Mouse (Mus musculus): ENCODE measurements around the gene Egfem1. TPM values are rescaled to one million over a fixed set of nuclear protein-coding genes. Genes with fewer than 3 reads are reported as not detected.
A peak's percentile ranks its signal among the peaks of the same experiment; 100 is the strongest.

Gene Egfem1
- polyA plus RNA-seq, 1 experiment from 2014 or later = 1.3 TPM

DNA sequence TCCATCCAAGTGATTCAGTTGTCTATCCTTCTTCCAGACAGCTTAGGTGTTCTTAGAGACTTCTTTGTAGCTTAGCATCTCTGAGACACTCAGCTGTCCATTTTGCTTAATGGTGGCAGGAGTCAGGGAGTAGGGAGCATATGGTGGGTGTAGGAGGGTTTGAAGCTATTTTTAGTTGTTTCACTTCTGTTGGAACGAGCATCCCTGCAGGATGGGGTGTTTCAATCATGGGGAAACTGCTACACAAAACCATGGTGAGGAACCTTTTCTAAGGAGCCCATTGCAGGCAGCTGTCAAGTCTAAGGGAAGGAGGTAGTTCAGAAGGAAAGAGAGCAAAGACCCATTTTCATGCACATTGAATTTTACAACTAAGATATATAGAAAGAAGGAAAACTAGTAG lies 458.1 kb downstream of the Egfem1 start:
- H3K4me3 ChIP-seq (ENCODE audit: low read depth, low read length) = no peak overlapping the region
- ATAC-seq (ENCODE audit: low read depth) (no peak), DNase-seq (ENCODE audit: low spot score) (no peak)
- 41% methylated on average over 1 of the region's 1 CpGs for WGBS
- H3K9me3 ChIP-seq (ENCODE audit: control insufficient read depth, low read length) = no peaks in the 10 kb centered on the region
- no peak overlapping the region for H3K4me2 ChIP-seq (ENCODE audit: low read depth, low read length)
- H3K4me1 ChIP-seq (ENCODE audit: control insufficient read depth, insufficient read depth, low read length) = no peaks in the 10 kb centered on the region
- H3K27me3 ChIP-seq (replicated peaks; ENCODE audit: control insufficient read depth, insufficient read depth, low read length) = no peaks in the 10 kb centered on the region
- no peaks in the 10 kb centered on the region for H3K36me3 ChIP-seq (ENCODE audit: control insufficient read depth, insufficient read depth, low read length)
- no peak overlapping the region for H3K27ac ChIP-seq (replicated peaks; ENCODE audit: low read depth, low read length)
- no peak overlapping the region for H3K9ac ChIP-seq (ENCODE audit: low read depth, low read length)

DNA sequence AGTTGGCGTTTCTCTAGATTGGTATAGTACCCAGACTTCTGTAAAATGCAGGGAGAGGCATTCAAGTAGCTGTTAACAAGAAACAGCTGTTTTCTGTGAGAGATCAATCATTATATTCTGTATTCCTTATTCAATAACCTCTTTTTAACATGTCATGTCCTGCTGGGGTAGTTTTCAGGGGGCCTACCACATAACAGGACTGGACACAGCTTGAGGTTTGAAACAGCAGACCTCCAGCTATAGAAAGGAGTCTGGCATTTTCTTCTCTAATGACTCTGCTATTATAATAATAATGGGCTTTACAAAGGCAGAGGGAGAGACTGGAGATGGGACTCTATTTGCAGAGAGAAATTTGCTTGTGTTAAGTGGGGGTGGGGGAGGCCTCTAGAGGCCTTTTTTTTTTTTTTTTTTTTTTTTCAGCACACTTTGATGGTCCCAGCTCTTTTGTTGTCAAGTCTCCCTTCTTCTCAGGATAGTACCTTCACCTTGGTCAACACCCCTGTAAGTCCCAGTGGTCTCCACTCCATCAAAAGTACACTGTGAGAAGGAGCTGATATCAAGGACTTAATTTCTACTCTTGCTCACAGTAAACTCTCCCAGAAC lies 459.8 kb downstream of the Egfem1 start:
- ATAC-seq (ENCODE audit: low read depth) (peak; percentile 67; the same call in 1 of the 2 replicates), DNase-seq (ENCODE audit: low spot score) (peak; percentile 38)
- no peaks in the 10 kb centered on the region for H3K36me3 ChIP-seq (ENCODE audit: control insufficient read depth, insufficient read depth, low read length)
- no peak overlapping the region for H3K4me3 ChIP-seq (ENCODE audit: low read depth, low read length)
- H3K4me2 ChIP-seq (ENCODE audit: low read depth, low read length) = no peak overlapping the region
- H3K27ac ChIP-seq (replicated peaks; ENCODE audit: low read depth, low read length) = no peak overlapping the region
- no peaks in the 10 kb centered on the region for H3K9me3 ChIP-seq (ENCODE audit: control insufficient read depth, low read length)
- 34% methylated on average over 1 of the region's 1 CpGs for WGBS
- no peaks in the 10 kb centered on the region for H3K4me1 ChIP-seq (ENCODE audit: control insufficient read depth, insufficient read depth, low read length)
- H3K9ac ChIP-seq (ENCODE audit: low read depth, low read length) = no peak overlapping the region
- no peaks in the 10 kb centered on the region for H3K27me3 ChIP-seq (replicated peaks; ENCODE audit: control insufficient read depth, insufficient read depth, low read length)

DNA sequence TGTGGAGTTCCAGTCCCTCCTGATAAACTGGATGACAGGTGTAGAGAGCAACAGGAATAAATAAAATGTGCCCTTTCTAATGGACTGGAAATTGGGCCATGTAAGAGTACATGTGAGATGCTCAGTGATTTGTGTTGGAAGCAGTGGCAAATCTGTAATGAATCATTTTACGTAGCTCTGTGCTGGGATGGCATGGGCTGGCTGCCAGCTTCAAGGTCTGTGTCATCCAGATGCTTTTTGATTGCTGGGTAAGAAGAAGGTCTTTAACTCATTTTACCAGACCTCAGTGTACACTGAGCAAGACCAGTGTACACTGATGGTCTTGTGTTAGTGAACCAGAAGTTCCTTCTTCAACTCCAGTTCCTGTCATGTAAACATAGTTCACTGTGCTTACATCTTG lies 462.2 kb downstream of the Egfem1 start:
- no peaks in the 10 kb centered on the region for H3K4me1 ChIP-seq (ENCODE audit: control insufficient read depth, insufficient read depth, low read length)
- H3K27me3 ChIP-seq (replicated peaks; ENCODE audit: control insufficient read depth, insufficient read depth, low read length) = no peaks in the 10 kb centered on the region
- 62% methylated on average over 1 of the region's 1 CpGs for WGBS
- H3K4me2 ChIP-seq (ENCODE audit: low read depth, low read length) = no peak overlapping the region
- no peak for ATAC-seq (ENCODE audit: low read depth)
- no peak overlapping the region for H3K27ac ChIP-seq (replicated peaks; ENCODE audit: low read depth, low read length)
- H3K9me3 ChIP-seq (ENCODE audit: control insufficient read depth, low read length) = no peaks in the 10 kb centered on the region
- no peak overlapping the region for H3K4me3 ChIP-seq (ENCODE audit: low read depth, low read length)
- H3K36me3 ChIP-seq (ENCODE audit: control insufficient read depth, insufficient read depth, low read length) = no peaks in the 10 kb centered on the region
- no peak overlapping the region for H3K9ac ChIP-seq (ENCODE audit: low read depth, low read length)
- no peak for DNase-seq (ENCODE audit: low spot score)

DNA sequence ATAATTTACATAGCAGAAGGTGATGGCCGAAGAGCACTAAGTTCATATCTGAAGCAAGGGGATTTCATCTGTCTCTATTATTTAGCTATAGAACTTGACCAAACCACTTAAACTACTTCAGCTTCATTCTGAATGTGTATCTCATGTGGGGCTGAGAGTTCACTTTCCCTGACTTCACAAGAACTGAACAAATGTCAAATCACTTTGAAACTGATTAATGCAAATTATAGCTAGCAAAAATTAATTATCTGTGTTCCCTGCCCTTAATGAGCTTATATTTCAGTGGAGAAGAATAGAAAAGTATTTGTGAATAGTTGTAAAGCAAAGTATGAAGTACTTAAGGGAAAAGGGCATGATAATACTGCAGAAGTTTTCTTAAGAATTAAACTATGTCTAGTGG lies 481.3 kb downstream of the Egfem1 start:
- Histone ChIP-seq H3K9me3 (ENCODE audit: control insufficient read depth, low read length) (no peaks in the 10 kb centered on the region), H3K27me3 (replicated peaks; ENCODE audit: control insufficient read depth, insufficient read depth, low read length) (no peaks in the 10 kb centered on the region), H3K9ac (ENCODE audit: low read depth, low read length) (no peak overlapping the region), H3K4me3 (ENCODE audit: low read depth, low read length) (no peak overlapping the region), H3K27ac (replicated peaks; ENCODE audit: low read depth, low read length) (no peak overlapping the region), H3K4me1 (ENCODE audit: control insufficient read depth, insufficient read depth, low read length) (no peaks in the 10 kb centered on the region), H3K4me2 (ENCODE audit: low read depth, low read length) (no peak overlapping the region), H3K36me3 (ENCODE audit: control insufficient read depth, insufficient read depth, low read length) (no peaks in the 10 kb centered on the region)
- ATAC-seq (ENCODE audit: low read depth) (no peak), DNase-seq (ENCODE audit: low spot score) (no peak)
- WGBS = 89% methylated on average over 1 of the region's 1 CpGs

DNA sequence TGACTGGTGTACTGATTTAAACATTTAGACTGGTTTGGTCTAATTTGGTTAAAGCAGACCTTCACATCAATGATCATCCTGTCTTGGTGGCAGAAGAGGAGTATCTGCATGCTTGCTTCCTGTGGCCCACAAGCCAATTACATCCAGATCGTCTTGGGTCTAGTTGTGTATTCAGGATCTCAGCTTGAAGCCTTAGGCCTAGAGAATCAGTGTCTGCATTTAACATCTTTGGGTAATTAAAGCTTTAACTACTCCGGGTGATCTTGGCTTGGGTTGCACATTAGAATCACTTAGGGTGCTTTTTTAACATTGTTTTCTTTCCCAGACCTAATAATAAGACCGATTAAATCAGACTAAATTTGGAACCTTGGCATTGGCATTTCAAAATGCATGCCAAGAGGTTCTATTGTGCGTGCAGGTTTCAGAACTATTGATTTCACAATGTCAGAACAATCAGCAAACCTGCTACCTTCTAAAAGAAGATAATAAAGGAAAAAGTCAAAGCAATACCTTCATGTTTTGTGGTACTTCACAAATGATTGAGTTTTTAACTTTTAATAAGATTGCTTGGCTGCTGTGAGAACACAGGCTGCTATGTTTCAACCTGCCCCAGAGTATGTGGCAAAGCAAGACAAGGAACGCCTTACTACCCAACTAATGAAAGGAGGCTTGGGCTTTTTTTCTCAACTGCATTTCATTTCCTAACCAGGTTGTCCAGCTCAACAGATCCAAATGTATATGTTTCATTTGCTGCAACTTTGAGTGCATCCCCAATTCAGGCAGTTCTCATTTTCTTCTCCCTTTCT lies 496.4 kb downstream of the Egfem1 start:
- H3K9ac ChIP-seq (ENCODE audit: low read depth, low read length) = no peak overlapping the region
- H3K36me3 ChIP-seq (ENCODE audit: control insufficient read depth, insufficient read depth, low read length) = no peaks in the 10 kb centered on the region
- no peaks in the 10 kb centered on the region for H3K9me3 ChIP-seq (ENCODE audit: control insufficient read depth, low read length)
- WGBS = 50% methylated on average over 5 of the region's 5 CpGs
- H3K27me3 ChIP-seq (replicated peaks; ENCODE audit: control insufficient read depth, insufficient read depth, low read length) = no peaks in the 10 kb centered on the region
- DNase-seq (ENCODE audit: low spot score) = no peak
- no peaks in the 10 kb centered on the region for H3K4me1 ChIP-seq (ENCODE audit: control insufficient read depth, insufficient read depth, low read length)
- H3K4me3 ChIP-seq (ENCODE audit: low read depth, low read length) = no peak overlapping the region
- H3K4me2 ChIP-seq (ENCODE audit: low read depth, low read length) = no peak overlapping the region
- no peak overlapping the region for H3K27ac ChIP-seq (replicated peaks; ENCODE audit: low read depth, low read length)
- ATAC-seq (ENCODE audit: low read depth) = no peak

DNA sequence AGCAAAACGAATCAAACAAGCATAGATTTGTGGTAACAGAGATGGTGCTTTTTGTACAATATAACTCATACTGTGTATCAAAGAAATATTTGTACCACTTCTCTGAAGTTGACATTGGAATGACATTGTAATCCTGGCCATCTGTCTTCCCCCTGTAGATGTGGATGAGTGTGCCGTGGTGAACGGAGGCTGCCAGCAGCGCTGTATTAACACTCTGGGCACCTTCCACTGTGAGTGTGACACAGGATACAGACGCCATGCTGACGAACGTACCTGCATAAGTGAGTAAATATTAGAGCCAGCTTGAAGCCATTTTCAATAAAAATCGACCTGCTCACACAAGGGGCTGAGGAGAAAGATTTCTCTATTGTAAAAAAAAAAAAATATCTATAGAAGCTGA lies 500.9 kb downstream of the Egfem1 start:
- ATAC-seq (ENCODE audit: low read depth) = no peak
- Histone ChIP-seq H3K4me3 (ENCODE audit: low read depth, low read length) (no peak overlapping the region), H3K9ac (ENCODE audit: low read depth, low read length) (no peak overlapping the region), H3K9me3 (ENCODE audit: control insufficient read depth, low read length) (no peaks in the 10 kb centered on the region), H3K27me3 (replicated peaks; ENCODE audit: control insufficient read depth, insufficient read depth, low read length) (no peaks in the 10 kb centered on the region), H3K4me2 (ENCODE audit: low read depth, low read length) (no peak overlapping the region), H3K36me3 (ENCODE audit: control insufficient read depth, insufficient read depth, low read length) (no peaks in the 10 kb centered on the region), H3K4me1 (ENCODE audit: control insufficient read depth, insufficient read depth, low read length) (no peaks in the 10 kb centered on the region), H3K27ac (replicated peaks; ENCODE audit: low read depth, low read length) (no peak overlapping the region)
- DNase-seq (ENCODE audit: low spot score) = no peak
- WGBS = 53% methylated on average over 8 of the region's 8 CpGs

DNA sequence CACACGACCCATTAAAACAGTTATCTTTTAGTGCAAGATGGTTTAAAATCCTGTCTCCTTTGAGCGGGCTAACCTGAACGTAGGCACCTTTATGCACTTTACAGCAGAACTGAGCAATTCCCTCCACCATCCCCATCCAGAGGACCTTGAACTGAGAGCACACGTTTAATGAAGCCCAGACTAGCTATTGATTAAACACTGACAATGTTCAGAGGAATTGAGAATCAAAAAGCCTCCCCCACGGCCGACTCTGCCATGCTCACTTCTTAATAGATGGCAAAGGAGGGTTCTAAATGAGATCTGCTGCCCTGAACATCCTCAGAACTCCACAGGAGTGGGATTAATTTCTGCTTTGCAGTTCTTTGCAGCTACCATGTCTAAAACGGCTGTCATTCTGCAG lies 520.3 kb downstream of the Egfem1 start:
- H3K4me2 ChIP-seq (ENCODE audit: low read depth, low read length) = no peak overlapping the region
- 59% methylated on average over 7 of the region's 7 CpGs for WGBS
- no peaks in the 10 kb centered on the region for H3K27me3 ChIP-seq (replicated peaks; ENCODE audit: control insufficient read depth, insufficient read depth, low read length)
- no peak overlapping the region for H3K4me3 ChIP-seq (ENCODE audit: low read depth, low read length)
- no peaks in the 10 kb centered on the region for H3K4me1 ChIP-seq (ENCODE audit: control insufficient read depth, insufficient read depth, low read length)
- H3K27ac ChIP-seq (replicated peaks; ENCODE audit: low read depth, low read length) = no peak overlapping the region
- DNase-seq (ENCODE audit: low spot score) (no peak), ATAC-seq (ENCODE audit: low read depth) (no peak)
- no peaks in the 10 kb centered on the region for H3K9me3 ChIP-seq (ENCODE audit: control insufficient read depth, low read length)
- H3K9ac ChIP-seq (ENCODE audit: low read depth, low read length) = no peak overlapping the region
- H3K36me3 ChIP-seq (ENCODE audit: control insufficient read depth, insufficient read depth, low read length) = no peaks in the 10 kb centered on the region

DNA sequence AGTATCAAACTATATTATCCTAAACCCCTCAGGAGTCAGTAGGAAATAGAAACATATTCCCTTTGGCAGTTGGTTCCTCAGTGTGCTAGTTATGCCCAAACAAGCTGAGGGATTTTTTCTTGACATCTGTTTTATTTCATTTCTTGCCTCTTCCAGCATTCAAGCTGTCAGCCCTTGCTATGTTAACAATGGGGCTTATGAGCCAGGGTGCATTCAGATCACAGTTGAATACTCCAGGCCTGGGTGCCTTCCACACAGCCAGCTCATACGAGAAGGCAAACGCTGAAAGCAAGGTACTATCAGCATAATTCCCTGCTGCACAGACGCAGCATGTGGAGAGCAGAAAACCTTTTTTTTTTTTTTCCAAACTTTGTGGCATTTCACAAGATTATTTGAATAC lies 526.9 kb downstream of the Egfem1 start:
- Histone ChIP-seq H3K36me3 (ENCODE audit: control insufficient read depth, insufficient read depth, low read length) (no peaks in the 10 kb centered on the region), H3K4me1 (ENCODE audit: control insufficient read depth, insufficient read depth, low read length) (no peaks in the 10 kb centered on the region), H3K4me2 (ENCODE audit: low read depth, low read length) (no peak overlapping the region), H3K27me3 (replicated peaks; ENCODE audit: control insufficient read depth, insufficient read depth, low read length) (no peaks in the 10 kb centered on the region), H3K9me3 (ENCODE audit: control insufficient read depth, low read length) (no peaks in the 10 kb centered on the region), H3K27ac (replicated peaks; ENCODE audit: low read depth, low read length) (no peak overlapping the region), H3K9ac (ENCODE audit: low read depth, low read length) (no peak overlapping the region), H3K4me3 (ENCODE audit: low read depth, low read length) (no peak overlapping the region)
- DNase-seq (ENCODE audit: low spot score) (peak; percentile 27), ATAC-seq (ENCODE audit: low read depth) (no peak)
- WGBS = 34% methylated on average over 3 of the region's 3 CpGs

DNA sequence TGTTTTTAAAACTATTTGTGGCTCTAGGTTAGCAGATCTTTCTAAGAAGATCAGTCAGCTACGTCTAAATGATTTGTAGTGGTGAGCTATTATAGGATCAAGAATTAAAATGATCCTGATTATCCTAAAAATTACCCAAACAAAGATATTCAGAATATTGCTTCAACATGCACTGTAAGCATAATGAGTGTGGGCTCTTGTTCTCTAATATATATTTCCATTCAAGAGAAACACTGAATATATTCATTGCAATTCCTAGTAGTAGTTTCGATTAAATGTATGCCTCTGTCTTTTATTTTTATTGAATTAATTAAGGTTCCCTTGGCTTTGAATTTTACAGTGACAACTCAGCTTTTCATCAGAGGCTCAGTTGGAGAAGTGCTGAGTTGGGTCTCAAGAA lies 527.4 kb downstream of the Egfem1 start:
- DNase-seq (ENCODE audit: low spot score) (no peak), ATAC-seq (ENCODE audit: low read depth) (no peak)
- Histone ChIP-seq H3K4me3 (ENCODE audit: low read depth, low read length) (no peak overlapping the region), H3K27ac (replicated peaks; ENCODE audit: low read depth, low read length) (no peak overlapping the region), H3K9ac (ENCODE audit: low read depth, low read length) (no peak overlapping the region), H3K4me2 (ENCODE audit: low read depth, low read length) (no peak overlapping the region), H3K4me1 (ENCODE audit: control insufficient read depth, insufficient read depth, low read length) (no peaks in the 10 kb centered on the region), H3K27me3 (replicated peaks; ENCODE audit: control insufficient read depth, insufficient read depth, low read length) (no peaks in the 10 kb centered on the region), H3K9me3 (ENCODE audit: control insufficient read depth, low read length) (no peaks in the 10 kb centered on the region), H3K36me3 (ENCODE audit: control insufficient read depth, insufficient read depth, low read length) (no peaks in the 10 kb centered on the region)
- 51% methylated on average over 2 of the region's 2 CpGs for WGBS

Data from embryonic facial prominence, embryonic 14.5 days (tissue).